Mouse (Mus musculus): ENCODE measurements around the gene Hspb7. TPM values are rescaled to one million over a fixed set of nuclear protein-coding genes. Genes with fewer than 3 reads are reported as not detected.
A peak's percentile ranks its signal among the peaks of the same experiment; 100 is the strongest.

The Hspb7 gene
- 6.4 and 10.6 TPM in 2 replicates for polyA plus RNA-seq (2015; fragmentation: Nextera tagmentation; extraction: Ambion mirVana)

DNA sequence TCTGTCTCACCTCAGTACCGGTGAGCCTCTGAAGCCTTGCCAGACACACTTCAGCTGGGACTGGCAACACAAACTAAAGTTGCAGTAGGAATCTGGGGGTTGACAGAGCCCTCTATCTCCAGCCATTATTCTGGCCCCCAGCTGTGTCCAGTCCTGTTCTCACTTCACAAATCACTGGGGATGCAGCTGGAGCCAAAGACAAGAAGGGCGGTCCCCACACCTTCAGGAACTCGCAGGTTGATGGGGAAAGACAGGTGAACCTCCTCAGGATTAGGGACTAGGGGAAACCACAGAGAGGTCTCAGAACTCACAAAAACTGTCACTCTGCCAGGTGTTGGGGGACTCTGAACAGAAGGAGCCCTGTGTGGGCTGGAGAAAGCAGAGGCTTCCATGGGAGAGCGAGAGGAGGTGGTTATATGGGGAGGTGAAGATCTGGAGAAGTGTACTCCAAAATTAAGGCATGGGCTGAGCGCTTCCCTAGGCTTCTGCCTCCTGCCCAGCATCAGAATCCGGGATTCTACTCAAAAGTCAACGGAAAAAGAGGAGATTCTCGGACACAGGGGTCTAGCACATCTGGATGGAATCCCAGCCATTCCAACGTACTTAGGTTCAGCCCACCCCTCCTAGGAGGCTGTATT lies at the start of gene Hspb7:
Hspb7 (plus strand) TSS at position 588 of the 638 bp plus-strand sequence.
- Histone ChIP-seq H3K27me3 (ENCODE audit: control insufficient read depth, insufficient read depth, low read depth, low read length) (no peaks in the 10 kb centered on the region; the same call in 1 of the 2 replicates), H3K27ac (ENCODE audit: low read length) (peak within 1 kb of the TSS; percentile 27), H3K4me2 (ENCODE audit: low read depth, low read length) (no peak within 1 kb of the TSS; the same call in 1 of the 2 replicates), H3K4me1 (replicated peaks; ENCODE audit: control insufficient read depth, insufficient read depth, low read length) (peaks cover 16% of the 10 kb centered on the region), H3K9me3 (ENCODE audit: control insufficient read depth, low read length) (no peaks in the 10 kb centered on the region), H3K9ac (ENCODE audit: low read length) (peak within 1 kb of the TSS; percentile 54), H3K4me3 (ENCODE audit: low read length) (peak within 1 kb of the TSS; percentile 18), H3K36me3 (ENCODE audit: control insufficient read depth, insufficient read depth, low read length) (no peaks in the 10 kb centered on the region)
- whole genome bisulfite sequencing: 40% methylated on average over 9 of the region's 9 CpGs
- no peak for ATAC-seq (ENCODE audit: low read depth)

DNA sequence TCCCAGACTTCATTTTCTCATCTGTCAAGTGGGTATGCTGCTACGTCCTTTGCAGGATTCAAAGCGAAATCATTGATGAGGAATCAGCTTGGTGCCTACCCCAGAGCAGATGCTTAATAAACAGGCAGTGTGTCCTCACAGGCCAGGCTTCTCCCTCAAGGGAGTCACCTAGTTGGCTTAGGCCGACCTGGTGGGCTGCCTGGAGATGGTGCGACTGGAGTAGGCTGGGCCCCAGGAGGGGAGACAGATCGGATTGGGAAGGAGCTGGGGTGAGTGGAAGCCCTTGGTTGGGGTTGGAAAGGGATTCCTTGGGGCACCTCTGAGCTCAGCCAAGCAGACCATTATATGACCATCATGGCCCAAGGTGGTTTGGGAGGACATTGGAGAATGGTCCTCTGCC lies 48.2 kb upstream of the Hspb7 start:
- Histone ChIP-seq H3K9me3 (ENCODE audit: control insufficient read depth, low read length) (no peaks in the 10 kb centered on the region), H3K4me1 (replicated peaks; ENCODE audit: control insufficient read depth, insufficient read depth, low read length) (no peaks in the 10 kb centered on the region; the same call in 1 of the 2 replicates), H3K27me3 (ENCODE audit: control insufficient read depth, insufficient read depth, low read depth, low read length) (peaks cover 14% of the 10 kb centered on the region), H3K9ac (ENCODE audit: low read length) (no peak overlapping the region), H3K36me3 (ENCODE audit: control insufficient read depth, insufficient read depth, low read length) (no peaks in the 10 kb centered on the region), H3K4me3 (ENCODE audit: low read length) (no peak overlapping the region), H3K4me2 (ENCODE audit: low read depth, low read length) (no peak overlapping the region), H3K27ac (ENCODE audit: low read length) (no peak overlapping the region)
- WGBS: 85% methylated on average over 5 of the region's 5 CpGs
- ATAC-seq (ENCODE audit: low read depth): no peak

DNA sequence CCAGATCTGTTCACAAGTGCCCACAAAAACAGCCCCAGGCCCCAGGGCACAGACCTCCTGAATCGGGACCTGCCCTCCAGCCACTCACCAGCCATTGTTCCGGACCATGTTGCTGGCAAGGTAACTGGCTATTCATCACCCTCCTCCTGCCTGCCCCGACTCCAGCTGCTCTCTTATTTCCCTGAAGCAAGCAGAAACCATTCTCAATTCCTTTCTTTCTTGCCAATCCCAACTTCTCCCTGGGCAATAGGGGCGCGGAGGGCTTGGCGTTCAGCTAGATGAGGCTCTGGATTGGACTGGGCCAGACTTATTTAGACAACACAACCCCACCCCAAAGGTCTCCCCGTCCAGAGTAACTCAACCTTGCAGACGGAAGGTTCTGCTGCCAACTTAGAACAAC lies 40.9 kb upstream of the Hspb7 start:
- Histone ChIP-seq H3K9ac (ENCODE audit: low read length) (no peak overlapping the region), H3K36me3 (ENCODE audit: control insufficient read depth, insufficient read depth, low read length) (no peaks in the 10 kb centered on the region), H3K4me2 (ENCODE audit: low read depth, low read length) (no peak overlapping the region), H3K27ac (ENCODE audit: low read length) (no peak overlapping the region), H3K4me1 (replicated peaks; ENCODE audit: control insufficient read depth, insufficient read depth, low read length) (peaks cover 11% of the 10 kb centered on the region; the same call in 1 of the 2 replicates), H3K4me3 (ENCODE audit: low read length) (no peak overlapping the region), H3K9me3 (ENCODE audit: control insufficient read depth, low read length) (no peaks in the 10 kb centered on the region), H3K27me3 (ENCODE audit: control insufficient read depth, insufficient read depth, low read depth, low read length) (peaks cover 27% of the 10 kb centered on the region)
- no peak for ATAC-seq (ENCODE audit: low read depth)
- WGBS: 68% methylated on average over 8 of the region's 8 CpGs

DNA sequence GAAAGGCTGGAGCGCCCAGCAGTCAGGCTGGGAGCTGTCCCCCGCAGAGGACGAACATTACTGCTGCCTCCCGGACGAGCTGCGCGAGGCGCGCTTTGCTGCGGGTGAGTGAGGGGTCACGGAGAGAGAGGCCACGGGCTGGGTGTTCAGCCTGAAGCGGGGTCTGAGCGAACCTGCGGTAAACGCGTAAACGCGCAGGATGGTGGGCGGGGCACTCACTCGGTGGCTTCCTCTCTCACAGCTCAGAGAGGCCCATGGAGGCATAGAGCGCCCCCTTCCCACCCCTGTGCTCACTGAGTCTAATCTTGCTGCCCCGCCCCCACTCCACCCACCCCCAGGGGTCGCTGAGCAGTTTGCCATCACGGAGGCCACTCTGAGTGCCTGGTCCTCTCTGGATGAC lies 38.2 kb upstream of the Hspb7 start:
- Histone ChIP-seq H3K4me2 (ENCODE audit: low read depth, low read length) (peak overlapping the region; percentile 73), H3K4me1 (replicated peaks; ENCODE audit: control insufficient read depth, insufficient read depth, low read length) (peaks cover 11% of the 10 kb centered on the region; the same call in 1 of the 2 replicates), H3K27ac (ENCODE audit: low read length) (no peak overlapping the region), H3K36me3 (ENCODE audit: control insufficient read depth, insufficient read depth, low read length) (no peaks in the 10 kb centered on the region), H3K9me3 (ENCODE audit: control insufficient read depth, low read length) (no peaks in the 10 kb centered on the region), H3K27me3 (ENCODE audit: control insufficient read depth, insufficient read depth, low read depth, low read length) (peaks cover 27% of the 10 kb centered on the region), H3K4me3 (ENCODE audit: low read length) (peak overlapping the region; percentile 43), H3K9ac (ENCODE audit: low read length) (peak overlapping the region; percentile 64)
- WGBS: 1% methylated on average over 24 of the region's 25 CpGs
- peak; percentile 37 for ATAC-seq (ENCODE audit: low read depth)

DNA sequence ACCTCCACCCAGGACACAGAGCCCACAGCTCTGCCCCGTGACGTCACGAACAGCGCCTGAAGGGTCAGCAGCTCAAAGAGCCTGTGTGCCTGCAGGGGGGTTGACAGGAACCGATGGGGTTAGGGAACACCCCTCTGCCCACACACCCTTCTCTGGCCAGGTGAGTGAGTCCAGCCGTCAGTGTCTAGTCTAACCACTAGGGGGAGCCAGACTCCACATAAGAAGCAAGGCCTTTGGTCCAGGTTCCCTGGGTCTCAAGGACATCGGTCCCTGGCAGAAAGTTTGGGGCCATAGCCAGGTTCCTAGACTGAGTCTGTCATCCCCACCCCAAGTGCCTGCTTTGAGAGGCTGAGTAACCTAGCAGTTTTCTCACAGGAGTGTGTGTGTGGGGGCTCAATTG lies 35.3 kb upstream of the Hspb7 start:
- Histone ChIP-seq H3K4me3 (ENCODE audit: low read length) (no peak overlapping the region), H3K36me3 (ENCODE audit: control insufficient read depth, insufficient read depth, low read length) (no peaks in the 10 kb centered on the region), H3K4me1 (replicated peaks; ENCODE audit: control insufficient read depth, insufficient read depth, low read length) (peaks cover 11% of the 10 kb centered on the region; the same call in 1 of the 2 replicates), H3K9ac (ENCODE audit: low read length) (no peak overlapping the region), H3K9me3 (ENCODE audit: control insufficient read depth, low read length) (no peaks in the 10 kb centered on the region), H3K27me3 (ENCODE audit: control insufficient read depth, insufficient read depth, low read depth, low read length) (peaks cover 27% of the 10 kb centered on the region), H3K4me2 (ENCODE audit: low read depth, low read length) (no peak overlapping the region), H3K27ac (ENCODE audit: low read length) (no peak overlapping the region)
- ATAC-seq (ENCODE audit: low read depth): peak; percentile 21; the same call in 1 of the 2 replicates
- under 1% methylated on average over 7 of the region's 7 CpGs for WGBS

DNA sequence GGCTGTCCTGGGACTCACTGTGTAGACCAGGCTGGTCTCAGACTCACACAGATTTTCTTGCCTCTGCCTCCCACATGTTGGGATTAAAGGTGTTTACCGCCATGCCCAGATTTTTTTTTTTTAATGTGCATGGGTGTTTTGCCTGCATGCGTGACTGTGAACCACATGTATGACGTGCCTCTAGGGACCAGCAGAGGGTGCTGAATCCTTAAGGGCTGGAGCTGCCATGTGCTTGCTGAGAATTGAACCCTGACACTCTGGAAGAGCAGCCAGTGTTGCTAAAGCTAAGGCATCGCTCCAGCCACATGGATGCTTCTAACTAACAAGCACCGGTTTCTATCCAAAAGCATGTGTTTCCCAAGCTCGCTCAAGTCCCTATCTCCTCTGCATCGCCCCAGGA lies 34.4 kb upstream of the Hspb7 start:
- peaks cover 27% of the 10 kb centered on the region for H3K27me3 ChIP-seq (ENCODE audit: control insufficient read depth, insufficient read depth, low read depth, low read length)
- H3K27ac ChIP-seq (ENCODE audit: low read length): no peak overlapping the region
- 73% methylated on average over 7 of the region's 7 CpGs for WGBS
- no peaks in the 10 kb centered on the region for H3K36me3 ChIP-seq (ENCODE audit: control insufficient read depth, insufficient read depth, low read length)
- no peak overlapping the region for H3K4me3 ChIP-seq (ENCODE audit: low read length)
- ATAC-seq (ENCODE audit: low read depth): no peak
- no peak overlapping the region for H3K4me2 ChIP-seq (ENCODE audit: low read depth, low read length)
- H3K9me3 ChIP-seq (ENCODE audit: control insufficient read depth, low read length): no peaks in the 10 kb centered on the region
- H3K9ac ChIP-seq (ENCODE audit: low read length): no peak overlapping the region
- peaks cover 11% of the 10 kb centered on the region; the same call in 1 of the 2 replicates for H3K4me1 ChIP-seq (replicated peaks; ENCODE audit: control insufficient read depth, insufficient read depth, low read length)

DNA sequence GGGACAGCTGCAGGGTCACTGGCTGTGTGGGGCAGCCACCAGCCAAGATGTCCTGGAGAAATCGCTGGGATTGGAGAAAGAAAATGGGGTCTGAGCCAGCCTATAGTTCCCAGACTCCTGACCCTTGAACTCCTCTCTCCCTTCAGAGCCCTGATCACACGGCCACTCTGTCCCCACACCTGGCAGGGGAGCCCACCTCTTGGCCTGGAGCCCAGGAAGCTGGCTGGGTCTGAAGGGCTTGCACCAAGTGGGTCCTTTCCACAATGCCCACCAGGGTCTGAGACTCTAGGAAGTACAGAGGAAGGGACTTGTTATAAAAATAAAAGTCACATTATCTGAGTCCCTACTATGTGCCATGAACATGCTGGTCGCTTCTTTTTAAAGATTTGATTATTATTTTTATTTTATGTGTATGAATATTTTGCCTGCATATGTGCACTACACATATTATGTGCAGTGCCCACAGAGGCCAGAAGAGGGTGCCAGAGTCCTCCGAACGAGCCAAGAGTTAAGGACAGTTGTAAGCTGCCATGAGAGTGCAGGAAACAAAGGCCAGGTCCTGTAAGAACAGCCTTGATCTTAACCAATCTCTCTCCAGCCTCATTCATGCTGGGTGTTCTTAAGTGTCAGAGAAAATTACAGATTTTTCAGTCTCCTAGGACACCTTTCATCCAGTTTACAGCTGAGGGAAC lies 33.3 kb upstream of the Hspb7 start:
- H3K4me3 ChIP-seq (ENCODE audit: low read length): no peak overlapping the region

DNA sequence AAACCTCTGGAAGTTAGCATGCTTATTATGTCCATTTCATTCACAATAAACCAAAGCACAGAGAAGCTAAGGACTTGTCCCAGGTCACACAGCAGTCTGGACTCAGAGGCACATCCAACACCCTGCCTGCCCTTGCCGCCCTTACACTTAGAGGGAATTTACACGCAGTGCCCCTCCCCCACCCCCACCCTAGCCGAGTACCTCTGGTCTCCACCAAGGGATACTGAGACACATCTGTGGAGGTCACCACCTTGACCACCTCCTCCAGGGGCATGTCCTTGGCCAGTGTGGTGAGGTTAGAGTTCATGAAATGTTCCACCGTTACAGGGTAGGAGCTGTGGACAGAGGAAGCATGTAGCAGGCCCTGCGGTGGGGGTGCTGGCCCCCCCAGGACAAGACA lies 32.6 kb upstream of the Hspb7 start:
- H3K9ac ChIP-seq (ENCODE audit: low read length): no peak overlapping the region
- peaks cover 4% of the 10 kb centered on the region; the same call in 1 of the 2 replicates for H3K4me1 ChIP-seq (replicated peaks; ENCODE audit: control insufficient read depth, insufficient read depth, low read length)
- no peak for ATAC-seq (ENCODE audit: low read depth)
- peaks cover 18% of the 10 kb centered on the region for H3K27me3 ChIP-seq (ENCODE audit: control insufficient read depth, insufficient read depth, low read depth, low read length)
- H3K27ac ChIP-seq (ENCODE audit: low read length): no peak overlapping the region
- H3K36me3 ChIP-seq (ENCODE audit: control insufficient read depth, insufficient read depth, low read length): no peaks in the 10 kb centered on the region
- no peak overlapping the region for H3K4me3 ChIP-seq (ENCODE audit: low read length)
- no peak overlapping the region for H3K4me2 ChIP-seq (ENCODE audit: low read depth, low read length)
- WGBS: 62% methylated on average over 5 of the region's 5 CpGs
- no peaks in the 10 kb centered on the region for H3K9me3 ChIP-seq (ENCODE audit: control insufficient read depth, low read length)

More for the DNA sequence above, 33.3 kb upstream of the Hspb7 start:
- WGBS: 9% methylated on average over 5 of the region's 5 CpGs
- Histone ChIP-seq H3K4me2 (ENCODE audit: low read depth, low read length) (no peak overlapping the region), H3K27me3 (ENCODE audit: control insufficient read depth, insufficient read depth, low read depth, low read length) (peaks cover 22% of the 10 kb centered on the region), H3K4me1 (replicated peaks; ENCODE audit: control insufficient read depth, insufficient read depth, low read length) (peaks cover 10% of the 10 kb centered on the region; the same call in 1 of the 2 replicates), H3K9me3 (ENCODE audit: control insufficient read depth, low read length) (no peaks in the 10 kb centered on the region), H3K9ac (ENCODE audit: low read length) (no peak overlapping the region), H3K36me3 (ENCODE audit: control insufficient read depth, insufficient read depth, low read length) (no peaks in the 10 kb centered on the region), H3K27ac (ENCODE audit: low read length) (no peak overlapping the region)
- ATAC-seq (ENCODE audit: low read depth): peak; percentile 39

DNA sequence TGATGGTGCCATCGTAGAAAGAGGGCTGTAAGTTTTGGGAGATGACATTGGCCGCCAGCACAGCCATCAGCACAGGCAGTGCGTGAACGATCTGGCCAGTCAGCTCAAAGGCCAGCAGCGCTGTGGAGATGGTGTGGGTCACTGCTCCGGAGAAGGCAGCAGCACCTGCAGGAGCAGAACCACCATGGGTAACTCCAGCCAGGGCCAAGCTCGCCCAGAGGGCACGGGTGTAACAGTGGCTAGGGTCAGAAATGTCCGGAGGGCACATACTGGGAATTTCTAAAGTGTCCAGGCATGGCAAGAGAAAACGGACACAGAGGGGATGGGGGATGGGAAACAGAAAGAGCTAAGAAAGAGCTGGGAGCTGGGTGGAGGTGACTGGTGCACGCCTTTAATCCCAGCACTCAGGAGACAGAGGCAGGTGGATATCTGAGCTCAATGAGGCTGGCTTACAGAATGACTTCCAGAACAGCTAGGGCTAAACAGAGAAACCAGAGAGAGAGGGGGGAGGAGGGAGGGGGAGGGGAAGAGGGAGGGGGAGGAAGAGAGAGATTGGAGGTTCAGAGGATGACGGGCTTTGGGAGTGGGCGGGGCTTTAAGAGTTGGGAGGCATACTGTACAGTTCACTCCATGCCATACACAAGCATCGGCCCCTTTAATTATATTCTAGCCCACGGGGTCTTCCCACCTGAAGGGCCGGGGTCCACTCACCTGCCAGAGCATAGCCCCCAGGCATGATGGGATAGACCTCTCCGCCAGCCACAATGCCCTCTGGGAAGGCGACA lies 31.0 kb upstream of the Hspb7 start:
- no peak overlapping the region for H3K9ac ChIP-seq (ENCODE audit: low read length)
- ATAC-seq (ENCODE audit: low read depth): no peak

More for the DNA sequence above, 31.0 kb upstream of the Hspb7 start:
- no peaks in the 10 kb centered on the region for H3K36me3 ChIP-seq (ENCODE audit: control insufficient read depth, insufficient read depth, low read length)
- 66% methylated on average over 18 of the region's 18 CpGs for WGBS
- H3K4me2 ChIP-seq (ENCODE audit: low read depth, low read length): no peak overlapping the region
- no peak overlapping the region for H3K4me3 ChIP-seq (ENCODE audit: low read length)
- no peaks in the 10 kb centered on the region for H3K9me3 ChIP-seq (ENCODE audit: control insufficient read depth, low read length)
- H3K27ac ChIP-seq (ENCODE audit: low read length): no peak overlapping the region
- H3K4me1 ChIP-seq (replicated peaks; ENCODE audit: control insufficient read depth, insufficient read depth, low read length): peaks cover under 1% of the 10 kb centered on the region
- peaks cover 2% of the 10 kb centered on the region; the same call in 1 of the 2 replicates for H3K27me3 ChIP-seq (ENCODE audit: control insufficient read depth, insufficient read depth, low read depth, low read length)
